Mouse (Mus musculus) megakaryocyte, embryonic 14.5 days (primary cell): ENCODE measurements at regions not wholly inside any gene's neighbourhood (a gene's known extent, or its start where the extent isn't known, plus 50 kb on each side); places are given as distances from the start of the nearest gene placed in this dataset.

ENCODE experiments used
- H3K27me3 ChIP-seq: replicated peaks from 2 replicates; pipeline ENCODE3; 2012; ENCODE audit warnings: inconsistent platforms
- H3K36me3 ChIP-seq: replicated peaks from 2 replicates; pipeline ENCODE3; 2012; ENCODE audit warnings: low read length, inconsistent platforms, mixed read lengths
- H3K4me1 ChIP-seq: 2 replicates; pipeline ENCODE4 v1.6.1; 2012; ENCODE audit warnings: inconsistent platforms
- H3K4me3 ChIP-seq: replicated peaks from 2 replicates; pipeline ENCODE3; 2012; ENCODE audit warnings: moderate library complexity, mild to moderate bottlenecking, inconsistent platforms
- H3K9me3 ChIP-seq: 2 replicates; pipeline ENCODE4 v1.6.1; 2012; ENCODE audit warnings: inconsistent platforms
- FLI1 ChIP-seq: IDR thresholded peaks from 2 replicates; pipeline ENCODE4 v1.6.1; 2012; ENCODE audit warnings: low read length, inconsistent platforms, mixed read lengths
- GATA1 ChIP-seq: IDR thresholded peaks from 3 replicates; pipeline ENCODE4 v1.6.1; 2012; ENCODE audit warnings: mixed read lengths, low read length, inconsistent platforms, borderline replicate concordance

GRCm38 (mm10) chr10:92570496-92570895, 151.7 kb downstream of the Nedd1 start:
- Histone ChIP-seq H3K36me3 (no peaks in the 10 kb centered on the region), H3K4me1 (no peaks in the 10 kb centered on the region), H3K27me3 (no peaks in the 10 kb centered on the region), H3K4me3 (no peak overlapping the region), H3K9me3 (peaks cover 5% of the 10 kb centered on the region; the same call in 1 of the 2 replicates)
- TF ChIP-seq GATA1 (no peak), FLI1 (no peak)

- no peaks in the 10 kb centered on the region for H3K27me3 ChIP-seq
- H3K36me3 ChIP-seq, result no peaks in the 10 kb centered on the region
- peaks cover 3% of the 10 kb centered on the region; the same call in 1 of the 2 replicates for H3K9me3 ChIP-seq
- H3K4me3 ChIP-seq, result no peak overlapping the region
- no peaks in the 10 kb centered on the region for H3K4me1 ChIP-seq
- TF ChIP-seq FLI1 (no peak), GATA1 (no peak)
Observed at GRCm38 (mm10) chr10:92557463-92557862, 164.8 kb downstream of the Nedd1 start.

- Histone ChIP-seq H3K4me1 (no peaks in the 10 kb centered on the region), H3K4me3 (no peak overlapping the region), H3K9me3 (peaks cover 3% of the 10 kb centered on the region; the same call in 1 of the 2 replicates), H3K36me3 (no peaks in the 10 kb centered on the region), H3K27me3 (no peaks in the 10 kb centered on the region)
- no peak for TF ChIP-seq GATA1
- no peak for TF ChIP-seq FLI1
Observed at GRCm38 (mm10) chr10:92556526-92557422, 165.4 kb downstream of the Nedd1 start.

- H3K27me3 ChIP-seq, result no peaks in the 10 kb centered on the region
- H3K4me1 ChIP-seq, result no peaks in the 10 kb centered on the region
- peaks cover 3% of the 10 kb centered on the region; the same call in 1 of the 2 replicates for H3K9me3 ChIP-seq
- TF ChIP-seq FLI1 (no peak), GATA1 (no peak)
- H3K36me3 ChIP-seq, result no peaks in the 10 kb centered on the region
- H3K4me3 ChIP-seq, result no peak overlapping the region
Observed at GRCm38 (mm10) chr10:92555727-92556525, 166.3 kb downstream of the Nedd1 start.

- no peaks in the 10 kb centered on the region for H3K36me3 ChIP-seq
- H3K4me3 ChIP-seq, result no peak overlapping the region
- no peaks in the 10 kb centered on the region for H3K9me3 ChIP-seq
- no peaks in the 10 kb centered on the region for H3K27me3 ChIP-seq
- TF ChIP-seq FLI1 (no peak), GATA1 (no peak)
- no peaks in the 10 kb centered on the region for H3K4me1 ChIP-seq
Observed at GRCm38 (mm10) chr10:92553966-92554365, 168.3 kb downstream of the Nedd1 start.

- Histone ChIP-seq H3K27me3 (no peaks in the 10 kb centered on the region), H3K36me3 (no peaks in the 10 kb centered on the region), H3K9me3 (no peaks in the 10 kb centered on the region), H3K4me3 (no peak overlapping the region), H3K4me1 (no peaks in the 10 kb centered on the region)
- TF ChIP-seq GATA1 (no peak), FLI1 (no peak)
Observed at GRCm38 (mm10) chr10:92548875-92549586, 173.2 kb downstream of the Nedd1 start.

GRCm38 (mm10) chr10:92538433-92538832, 183.8 kb downstream of the Nedd1 start:
- Histone ChIP-seq H3K27me3 (no peaks in the 10 kb centered on the region), H3K36me3 (no peaks in the 10 kb centered on the region), H3K4me3 (no peak overlapping the region), H3K9me3 (no peaks in the 10 kb centered on the region), H3K4me1 (no peaks in the 10 kb centered on the region)
- TF ChIP-seq GATA1 (no peak), FLI1 (no peak)

- no peak overlapping the region for H3K4me3 ChIP-seq
- no peaks in the 10 kb centered on the region for H3K4me1 ChIP-seq
- H3K27me3 ChIP-seq, result no peaks in the 10 kb centered on the region
- TF ChIP-seq GATA1 (no peak), FLI1 (no peak)
- peaks cover 3% of the 10 kb centered on the region; the same call in 1 of the 2 replicates for H3K9me3 ChIP-seq
- H3K36me3 ChIP-seq, result no peaks in the 10 kb centered on the region
Observed at GRCm38 (mm10) chr10:92516886-92517285, 205.3 kb downstream of the Nedd1 start.

- H3K9me3 ChIP-seq, result 0 out of 2 replicates have a peak, but pooled peaks cover 2% of the 10 kb centered on the region
- H3K4me1 ChIP-seq, result no peaks in the 10 kb centered on the region
- H3K36me3 ChIP-seq, result no peaks in the 10 kb centered on the region
Observed at GRCm38 (mm10) chr10:92511769-92512168, 210.5 kb downstream of the Nedd1 start.

GRCm38 (mm10) chr10:92510677-92511076, 211.5 kb downstream of the Nedd1 start:
- Histone ChIP-seq H3K27me3 (no peaks in the 10 kb centered on the region), H3K9me3 (0 out of 2 replicates have a peak, but pooled peaks cover 2% of the 10 kb centered on the region), H3K4me3 (no peak overlapping the region), H3K36me3 (no peaks in the 10 kb centered on the region), H3K4me1 (no peaks in the 10 kb centered on the region)
- TF ChIP-seq FLI1 (no peak), GATA1 (no peak)

More at GRCm38 (mm10) chr10:92511769-92512168, 210.5 kb downstream of the Nedd1 start:
- H3K4me3 ChIP-seq, result no peak overlapping the region
- H3K27me3 ChIP-seq, result no peaks in the 10 kb centered on the region
- TF ChIP-seq GATA1, result no peak
- TF ChIP-seq FLI1, result no peak
